Mouse (Mus musculus) cerebellum, adult 2 months (tissue): ENCODE results near the gene Zbtb16.

Source experiments
- CTCF ChIP-seq: fragments of 200-500 bp; IDR thresholded peaks from 2 replicates; pipeline ENCODE4 v1.5.1; 2011; ENCODE audit warnings: low read depth, mild to moderate bottlenecking, control low read depth, low read length, moderate library complexity, borderline replicate concordance; ENCODE audit not compliant: insufficient read depth
- POLR2A ChIP-seq: fragments of 200-500 bp; IDR thresholded peaks from 2 replicates; pipeline ENCODE4 v1.6.1; 2011; ENCODE audit warnings: low read length, control low read depth, borderline replicate concordance; ENCODE audit not compliant: insufficient read depth

GRCm38 (mm10) chr9:48823319-48823705 is 12.7 kb downstream of the Zbtb16 start:
- TF ChIP-seq POLR2A (no peak), CTCF (no peak)
